Mouse (Mus musculus): ENCODE data around the gene Prss16.

The Prss16 gene

GRCm38 (mm10) chr13:22009642-22010041 lies at the start of gene Prss16:
Prss16 (minus strand) TSS chr13:22009742.
- DNase-seq (ENCODE audit: low spot score) = no peak

GRCm38 (mm10) chr13:22053754-22054153 lies 44.2 kb upstream of the Prss16 start:
- DNase-seq (ENCODE audit: low spot score) = no peak

GRCm38 (mm10) chr13:22051523-22051859 lies 41.9 kb upstream of the Prss16 start:
- no peak for DNase-seq (ENCODE audit: low spot score)

GRCm38 (mm10) chr13:22050591-22051522 lies 41.3 kb upstream of the Prss16 start:
- peak; percentile 90 for DNase-seq (ENCODE audit: low spot score)

GRCm38 (mm10) chr13:22049737-22050440 lies 40.3 kb upstream of the Prss16 start:
- DNase-seq (ENCODE audit: low spot score) = no peak

- no peak for DNase-seq (ENCODE audit: low spot score)
These were observed 39.5 kb upstream of the Prss16 start for GRCm38 (mm10) chr13:22049041-22049440.

- no peak for DNase-seq (ENCODE audit: low spot score)
These were observed 35.8 kb upstream of the Prss16 start for GRCm38 (mm10) chr13:22045311-22045710.

GRCm38 (mm10) chr13:22044432-22045155 lies 35.1 kb upstream of the Prss16 start:
- DNase-seq (ENCODE audit: low spot score) = no peak

- no peak for DNase-seq (ENCODE audit: low spot score)
These were observed 34.2 kb upstream of the Prss16 start for GRCm38 (mm10) chr13:22043503-22044431.

- peak; percentile 58 for DNase-seq (ENCODE audit: low spot score)
These were observed 33.3 kb upstream of the Prss16 start, which contains the start of the genes Hist1h2ag and Hist1h2bj for GRCm38 (mm10) chr13:22042568-22043502. Hist1h2ag (minus strand) TSS chr13:22042944. Hist1h2bj (plus strand) TSS chr13:22043214.

- no peak for DNase-seq (ENCODE audit: low spot score)
These were observed 32.4 kb upstream of the Prss16 start for GRCm38 (mm10) chr13:22041651-22042567.

- peak; percentile 95 for DNase-seq (ENCODE audit: low spot score)
These were observed 31.6 kb upstream of the Prss16 start, which contains the start of gene Hist1h4i for GRCm38 (mm10) chr13:22041142-22041536. Hist1h4i (minus strand) TSS chr13:22041362.

GRCm38 (mm10) chr13:22040464-22041141 lies 31.1 kb upstream of the Prss16 start:
- DNase-seq (ENCODE audit: low spot score) = no peak

GRCm38 (mm10) chr13:22039951-22040463 lies 30.5 kb upstream of the Prss16 start:
- DNase-seq (ENCODE audit: low spot score) = no peak

- no peak for DNase-seq (ENCODE audit: low spot score)
These were observed 29.8 kb upstream of the Prss16 start for GRCm38 (mm10) chr13:22039364-22039763.

GRCm38 (mm10) chr13:22037415-22037814 lies 27.9 kb upstream of the Prss16 start:
- DNase-seq (ENCODE audit: low spot score) = no peak

- no peak for DNase-seq (ENCODE audit: low spot score)
These were observed 27.4 kb upstream of the Prss16 start for GRCm38 (mm10) chr13:22036986-22037385.

Measured in urinary bladder, postnatal 25 days (tissue).